Mouse (Mus musculus): ENCODE measurements around the gene Keg1. TPM values are rescaled to one million over a fixed set of nuclear protein-coding genes. Genes with fewer than 3 reads are reported as not detected.

The Keg1 gene
- polyA plus RNA-seq, 1 experiment from 2014 or later: 1.7 TPM

Other genes starting within 250 kb of the Keg1 start
- gene Mpeg1, start 235.0 kb upstream of the Keg1 start, polyA plus RNA-seq (2015; fragmentation: Nextera tagmentation; extraction: Ambion mirVana): 1.0 TPM in 2 replicates
- 1.6 and 1.9 TPM in 2 replicates for gene Dtx4, start 194.3 kb upstream of the Keg1 start, polyA plus RNA-seq (2015; fragmentation: Nextera tagmentation; extraction: Ambion mirVana)
- 29.6 and 41.6 TPM in 2 replicates for gene Fam111a, start 150.0 kb upstream of the Keg1 start, polyA plus RNA-seq (2015; fragmentation: Nextera tagmentation; extraction: Ambion mirVana)
- 1.5 and 1.8 TPM in 2 replicates for gene Gm4952, start 95.8 kb upstream of the Keg1 start, polyA plus RNA-seq (2015; fragmentation: Nextera tagmentation; extraction: Ambion mirVana)
- gene Glyat, start 62.5 kb upstream of the Keg1 start, polyA plus RNA-seq (2015; fragmentation: Nextera tagmentation; extraction: Ambion mirVana): 0.16 and 0.23 TPM in 2 replicates
- gene Olfr1442, start 25.3 kb upstream of the Keg1 start, polyA plus RNA-seq (2015; fragmentation: Nextera tagmentation; extraction: Ambion mirVana): not detected in 2 replicates
- gene Olfr1443, start 17.7 kb upstream of the Keg1 start, polyA plus RNA-seq (2015; fragmentation: Nextera tagmentation; extraction: Ambion mirVana): not detected in 2 replicates
- gene Cntf, start 69.8 kb downstream of the Keg1 start, polyA plus RNA-seq (2015; fragmentation: Nextera tagmentation; extraction: Ambion mirVana): 0.69 and 0.81 TPM in 2 replicates
- gene Zfp91, start 100.3 kb downstream of the Keg1 start, polyA plus RNA-seq (2015; fragmentation: Nextera tagmentation; extraction: Ambion mirVana): 8.4 and 9.2 TPM in 2 replicates
- gene Lpxn, start 100.4 kb downstream of the Keg1 start, polyA plus RNA-seq (2015; fragmentation: Nextera tagmentation; extraction: Ambion mirVana): 1.5 and 2.0 TPM in 2 replicates
- not detected in 2 replicates for gene Gm5244, start 150.9 kb downstream of the Keg1 start, polyA plus RNA-seq (2015; fragmentation: Nextera tagmentation; extraction: Ambion mirVana)
- gene Olfr1444, start 161.5 kb downstream of the Keg1 start, polyA plus RNA-seq (2015; fragmentation: Nextera tagmentation; extraction: Ambion mirVana): not detected in 2 replicates
- gene Olfr1445, start 188.1 kb downstream of the Keg1 start, polyA plus RNA-seq (2015; fragmentation: Nextera tagmentation; extraction: Ambion mirVana): not detected in 2 replicates
- not detected in 2 replicates for gene Olfr1446, start 197.7 kb downstream of the Keg1 start, polyA plus RNA-seq (2015; fragmentation: Nextera tagmentation; extraction: Ambion mirVana)
- gene Olfr1447, start 208.0 kb downstream of the Keg1 start, polyA plus RNA-seq (2015; fragmentation: Nextera tagmentation; extraction: Ambion mirVana): not detected in 2 replicates
- not detected in 2 replicates for gene Olfr1448, start 228.6 kb downstream of the Keg1 start, polyA plus RNA-seq (2015; fragmentation: Nextera tagmentation; extraction: Ambion mirVana)
- gene Olfr1449, start 235.1 kb downstream of the Keg1 start, polyA plus RNA-seq (2015; fragmentation: Nextera tagmentation; extraction: Ambion mirVana): not detected in 2 replicates